In genomic region chr10:93831730-93832574, GRCm38 (mm10) we compare ENCODE assay signal across 11 mouse cellular contexts. TPM values are rescaled to one million over a fixed set of nuclear protein-coding genes. Genes with fewer than 3 reads are reported as not detected.
A peak's percentile ranks its signal among the peaks of the same experiment; 100 is the strongest.
DNase-seq lines count a peak whose midpoint lies in the region; ATAC-seq lines count a peak whose summit lies in the region.
"Had no signal": no experiment of that assay in that cellular context is flagged by ENCODE, and none has a peak within 500 bp of the region (broad histone marks: within the 10 kb centered on the region; RNA-seq: fewer than 3 reads in every experiment).

No protein-coding gene starts in this region.

- ATAC-seq in lung, embryonic 15.5 days (ENCODE audit: borderline replicate concordance, extremely low read depth, low FRiP score, low TSS enrichment) = no peak
- no peak for ATAC-seq in embryonic facial prominence, embryonic 14.5 days (ENCODE audit: low read depth)
- ATAC-seq in intestine, embryonic 15.5 days = no peak
- ATAC-seq in neural tube, embryonic 13.5 days (ENCODE audit: low read depth) = no peak
- ATAC-seq in megakaryocyte-erythroid progenitor cell, adult 5-6 weeks (replicated peaks; ENCODE audit: low FRiP score, low TSS enrichment, poor library complexity, severe bottlenecking) = no peak

- no peak overlapping the region for H3K9ac ChIP-seq in lung, embryonic 15.5 days
- no peak overlapping the region for H3K9ac ChIP-seq in embryonic facial prominence, embryonic 14.5 days (ENCODE audit: low read depth, low read length)
- H3K9ac ChIP-seq in intestine, embryonic 15.5 days = no peak overlapping the region
- no peak overlapping the region for H3K9ac ChIP-seq in neural tube, embryonic 13.5 days

- no peak for DNase-seq in lung, postnatal 10 days
- DNase-seq in embryonic facial prominence, embryonic 14.5 days (ENCODE audit: low spot score) = no peak
- DNase-seq in adrenal gland, postnatal 36 days = no peak
- DNase-seq in urinary bladder, postnatal 14 days (ENCODE audit: low spot score) = no peak
- DNase-seq: kidney, adult 18-20 months; thymus, postnatal 14 days had no signal

- H3K27ac ChIP-seq in lung, embryonic 15.5 days = no peak overlapping the region
- no peak overlapping the region for H3K27ac ChIP-seq in embryonic facial prominence, embryonic 14.5 days (replicated peaks; ENCODE audit: low read depth, low read length)
- no peak overlapping the region for H3K27ac ChIP-seq in intestine, embryonic 15.5 days
- H3K27ac ChIP-seq in neural tube, embryonic 13.5 days (replicated peaks) = no peak overlapping the region

- peak overlapping the region; percentile 46 for H3K4me2 ChIP-seq in lung, embryonic 15.5 days
- H3K4me2 ChIP-seq in embryonic facial prominence, embryonic 14.5 days (ENCODE audit: low read depth, low read length) = peak overlapping the region; percentile 15
- peak overlapping the region; percentile 15; the same call in 1 of the 2 replicates for H3K4me2 ChIP-seq in intestine, embryonic 15.5 days (replicated peaks)
- H3K4me2 ChIP-seq in neural tube, embryonic 13.5 days = peak overlapping the region; percentile 28

- WGBS in lung, embryonic 15.5 days = 9% methylated on average over 18 of the region's 18 CpGs
- 6% methylated on average over 18 of the region's 18 CpGs for WGBS in embryonic facial prominence, embryonic 14.5 days
- 7% methylated on average over 18 of the region's 18 CpGs for WGBS in intestine, embryonic 15.5 days
- WGBS in neural tube, embryonic 13.5 days = 12% methylated on average over 18 of the region's 18 CpGs

- H3K4me3 ChIP-seq in lung, embryonic 15.5 days = peak overlapping the region; percentile 7
- H3K4me3 ChIP-seq in embryonic facial prominence, embryonic 14.5 days (ENCODE audit: low read depth, low read length) = peak overlapping the region; percentile 12; the same call in 1 of the 2 replicates
- H3K4me3 ChIP-seq in intestine, embryonic 15.5 days (replicated peaks) = 0 out of 2 replicates have a peak overlapping the region, but pooled peaks have one; percentile 0
- no peak overlapping the region; the same call in 1 of the 2 replicates for H3K4me3 ChIP-seq in neural tube, embryonic 13.5 days

- no peaks in the 10 kb centered on the region for H3K36me3 ChIP-seq in lung, embryonic 15.5 days
- no peaks in the 10 kb centered on the region for H3K36me3 ChIP-seq in embryonic facial prominence, embryonic 14.5 days (ENCODE audit: control insufficient read depth, insufficient read depth, low read length)
- H3K36me3 ChIP-seq in intestine, embryonic 15.5 days = no peaks in the 10 kb centered on the region
- no peaks in the 10 kb centered on the region for H3K36me3 ChIP-seq in neural tube, embryonic 13.5 days

- peaks cover 28% of the 10 kb centered on the region for H3K4me1 ChIP-seq in lung, embryonic 15.5 days
- peaks cover 9% of the 10 kb centered on the region; the same call in 1 of the 2 replicates for H3K4me1 ChIP-seq in embryonic facial prominence, embryonic 14.5 days (ENCODE audit: control insufficient read depth, insufficient read depth, low read length)
- peaks cover 10% of the 10 kb centered on the region for H3K4me1 ChIP-seq in intestine, embryonic 15.5 days (replicated peaks)
- H3K4me1 ChIP-seq in neural tube, embryonic 13.5 days (replicated peaks) = peaks cover 32% of the 10 kb centered on the region

- no peaks in the 10 kb centered on the region for H3K9me3 ChIP-seq in lung, embryonic 15.5 days
- H3K9me3 ChIP-seq in embryonic facial prominence, embryonic 14.5 days (ENCODE audit: control insufficient read depth, low read length) = no peaks in the 10 kb centered on the region
- H3K9me3 ChIP-seq in intestine, embryonic 15.5 days = no peaks in the 10 kb centered on the region
- H3K9me3 ChIP-seq in neural tube, embryonic 13.5 days = no peaks in the 10 kb centered on the region

- H3K27me3 ChIP-seq in lung, embryonic 15.5 days = peaks cover 72% of the 10 kb centered on the region
- H3K27me3 ChIP-seq in embryonic facial prominence, embryonic 14.5 days (replicated peaks; ENCODE audit: control insufficient read depth, insufficient read depth, low read length) = peaks cover 50% of the 10 kb centered on the region
- H3K27me3 ChIP-seq in intestine, embryonic 15.5 days (replicated peaks) = peaks cover 50% of the 10 kb centered on the region
- peaks cover 60% of the 10 kb centered on the region for H3K27me3 ChIP-seq in neural tube, embryonic 13.5 days

RNA-seq across cellular contexts. Expression of gene Usp44, which starts 0.6 kb away (rescaled TPM):
- polyA plus RNA-seq in lung, embryonic 15.5 days (2015; fragmentation: Nextera tagmentation; extraction: Ambion mirVana) = 0.29 and 0.30 TPM in 2 replicates
- 0.63 and 1.2 TPM in 2 replicates for polyA plus RNA-seq in embryonic facial prominence, embryonic 14.5 days (2014; fragmentation: Nextera tagmentation; extraction: Ambion mirVana)
- 0.38 and 0.43 TPM in 2 replicates for polyA plus RNA-seq in intestine, embryonic 15.5 days (2015; fragmentation: Nextera tagmentation; extraction: Ambion mirVana)
- 0.28 and 0.54 TPM in 2 replicates for polyA plus RNA-seq in neural tube, embryonic 13.5 days (2015; fragmentation: Nextera tagmentation; extraction: Ambion mirVana)
- not detected for total RNA-seq in adrenal gland, postnatal 36 days (2021)
- not detected in 2 replicates for total RNA-seq in megakaryocyte-erythroid progenitor cell, adult 5-6 weeks (2014; fragmentation: Nextera tagmentation)
- total RNA-seq in megakaryocyte-erythroid progenitor cell, adult 5-6 weeks (2017) = 0.65 TPM in 1 of 2 replicates, not detected in the other
- polyA plus RNA-seq: cortical plate, adult 2 months had no signal
